Mouse (Mus musculus) erythroblast, embryonic 14.5 days (primary cell): ENCODE measurements around the gene Nelfb. TPM values are rescaled to one million over a fixed set of nuclear protein-coding genes. Genes with fewer than 3 reads are reported as not detected.

Experiments used
- H3K27me3 ChIP-seq: 2 replicates; pipeline ENCODE4 v1.6.1; 2012; ENCODE audit warnings: inconsistent platforms; ENCODE audit not compliant: control insufficient read depth
- H3K36me3 ChIP-seq: 2 replicates; pipeline ENCODE4 v1.6.1; 2012; ENCODE audit warnings: mild to moderate bottlenecking, inconsistent platforms; ENCODE audit not compliant: control insufficient read depth
- H3K4me1 ChIP-seq: 2 replicates; pipeline ENCODE4 v1.6.1; 2012; ENCODE audit warnings: inconsistent platforms; ENCODE audit not compliant: control insufficient read depth
- H3K4me3 ChIP-seq: replicated peaks from 2 replicates; pipeline ENCODE3; 2012; ENCODE audit warnings: moderate library complexity, mild to moderate bottlenecking, inconsistent platforms
- H3K9me3 ChIP-seq: 2 replicates; pipeline ENCODE4 v1.6.1; 2012; ENCODE audit warnings: low read length, inconsistent platforms, mixed read lengths; ENCODE audit not compliant: control insufficient read depth
- GATA1 ChIP-seq: IDR thresholded peaks from 2 replicates; pipeline ENCODE4 v1.6.1; 2012; ENCODE audit warnings: low read length, inconsistent platforms, mixed read lengths
- TAL1 ChIP-seq: IDR thresholded peaks from 3 replicates; pipeline ENCODE4 v1.6.1; 2012; ENCODE audit warnings: low read length, inconsistent platforms, mixed read lengths
- polyA plus RNA-seq: library from polyadenylated mRNA; stranded (reverse); fragments of >175 nt; gene quantifications from 2 replicates; pipeline ENCODE4 v1.2.3, GENCODE M21; 2012

Gene Nelfb
- polyA plus RNA-seq, 1 experiment = 1.8 TPM

- H3K27me3 ChIP-seq = peaks cover 35% of the 10 kb centered on the region
- H3K36me3 ChIP-seq = no peaks in the 10 kb centered on the region
- TF ChIP-seq GATA1 = no peak
- no peak for TF ChIP-seq TAL1
- peaks cover 79% of the 10 kb centered on the region for H3K4me1 ChIP-seq
- H3K9me3 ChIP-seq = no peaks in the 10 kb centered on the region
- H3K4me3 ChIP-seq = no peak overlapping the region
Observed at GRCm38 (mm10) chr2:25174866-25175689, 36.2 kb downstream of the Nelfb start.

GRCm38 (mm10) chr2:25173821-25174220 lies 37.5 kb downstream of the Nelfb start:
- no peaks in the 10 kb centered on the region for H3K9me3 ChIP-seq
- TF ChIP-seq GATA1 (no peak), TAL1 (no peak)
- peaks cover 23% of the 10 kb centered on the region for H3K27me3 ChIP-seq
- H3K4me3 ChIP-seq = no peak overlapping the region
- H3K36me3 ChIP-seq = no peaks in the 10 kb centered on the region
- H3K4me1 ChIP-seq = peaks cover 79% of the 10 kb centered on the region

GRCm38 (mm10) chr2:25172629-25173028 lies 38.7 kb downstream of the Nelfb start:
- no peaks in the 10 kb centered on the region for H3K9me3 ChIP-seq
- H3K4me1 ChIP-seq = peaks cover 79% of the 10 kb centered on the region
- TF ChIP-seq GATA1 (no peak), TAL1 (no peak)
- peaks cover 12% of the 10 kb centered on the region; the same call in 1 of the 2 replicates for H3K27me3 ChIP-seq
- H3K36me3 ChIP-seq = no peaks in the 10 kb centered on the region
- H3K4me3 ChIP-seq = no peak overlapping the region

- H3K27me3 ChIP-seq = peaks cover 4% of the 10 kb centered on the region; the same call in 1 of the 2 replicates
- peaks cover 79% of the 10 kb centered on the region for H3K4me1 ChIP-seq
- no peak overlapping the region for H3K4me3 ChIP-seq
- H3K9me3 ChIP-seq = no peaks in the 10 kb centered on the region
- H3K36me3 ChIP-seq = no peaks in the 10 kb centered on the region
- no peak for TF ChIP-seq TAL1
- no peak for TF ChIP-seq GATA1
Observed at GRCm38 (mm10) chr2:25171769-25172153, 39.5 kb downstream of the Nelfb start.

DNA sequence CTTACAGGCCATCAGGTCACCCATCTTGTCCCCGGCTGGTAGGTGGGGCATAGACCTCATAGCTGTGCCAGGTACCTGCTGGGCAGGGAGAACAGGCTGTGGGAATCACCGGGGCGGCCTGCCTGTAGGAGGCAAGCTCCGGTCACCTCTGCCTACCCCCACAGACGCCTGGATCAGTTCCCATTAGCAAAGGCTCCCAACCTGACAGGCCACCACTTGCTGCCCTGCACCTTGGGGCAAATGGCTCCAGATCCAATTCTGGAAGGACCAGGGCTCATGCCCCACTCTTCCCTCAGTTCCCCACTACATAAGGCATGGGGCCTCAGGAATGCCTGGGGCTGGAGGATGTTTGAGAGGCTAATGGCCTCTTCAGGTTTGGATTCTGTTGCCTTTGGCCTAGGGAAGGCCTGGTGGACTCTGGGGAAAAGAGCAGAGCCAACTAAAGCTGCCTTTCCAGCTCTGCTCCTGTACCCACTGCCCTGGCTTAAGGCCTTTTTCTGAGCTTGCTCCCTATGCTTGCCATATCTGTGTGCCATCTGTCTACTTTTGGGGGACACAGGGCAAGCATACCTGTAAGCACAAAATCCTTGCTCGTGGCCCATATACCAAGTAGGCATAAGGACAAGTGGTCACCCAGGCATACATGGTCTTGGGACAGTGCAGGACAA lies 40.1 kb downstream of the Nelfb start:
- Histone ChIP-seq H3K27me3 (no peaks in the 10 kb centered on the region), H3K4me3 (no peak overlapping the region), H3K9me3 (no peaks in the 10 kb centered on the region), H3K4me1 (peaks cover 74% of the 10 kb centered on the region), H3K36me3 (no peaks in the 10 kb centered on the region)
- TF ChIP-seq GATA1 = no peak
- TF ChIP-seq TAL1 = no peak

DNA sequence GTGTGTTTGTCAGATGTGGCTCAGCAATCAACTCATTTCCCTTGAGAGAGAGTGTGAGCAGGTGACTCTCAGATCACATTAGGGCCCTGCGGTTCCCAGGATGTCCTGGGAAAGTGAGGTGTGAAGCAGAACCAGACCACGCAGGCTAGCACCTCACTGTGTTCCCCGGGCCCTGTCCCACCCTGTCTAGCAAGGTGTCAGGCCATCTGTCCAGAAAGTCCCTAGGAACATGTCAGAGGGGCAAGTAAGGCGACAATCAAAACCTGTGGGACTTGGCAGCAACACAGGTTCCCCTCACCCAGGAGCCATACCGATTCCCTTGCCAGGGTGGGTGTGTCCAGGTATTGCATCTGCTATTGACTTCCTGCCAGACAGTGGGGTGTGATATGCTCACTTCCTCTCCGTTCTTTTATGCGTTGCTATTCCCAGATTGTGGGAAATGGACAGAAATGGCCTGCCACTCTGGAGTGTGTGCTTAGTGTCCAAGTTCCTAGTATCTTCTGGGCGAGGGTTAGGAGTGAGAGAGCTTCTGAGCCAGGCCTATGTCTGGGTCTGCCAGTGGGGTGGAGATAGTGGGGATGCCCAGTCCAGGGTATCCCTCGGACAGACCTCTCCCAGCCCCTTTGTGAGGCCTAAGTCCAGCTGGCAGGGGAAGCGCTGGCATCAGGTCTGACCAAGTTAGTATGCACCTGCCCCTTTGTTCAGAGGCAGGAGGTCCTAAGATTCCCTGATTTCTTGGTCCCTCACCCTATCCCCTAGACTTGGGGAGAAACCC lies 40.8 kb downstream of the Nelfb start:
- TF ChIP-seq TAL1 = no peak
- TF ChIP-seq GATA1 = no peak
- H3K36me3 ChIP-seq = no peaks in the 10 kb centered on the region
- peaks cover 67% of the 10 kb centered on the region for H3K4me1 ChIP-seq
- no peaks in the 10 kb centered on the region for H3K9me3 ChIP-seq
- H3K27me3 ChIP-seq = no peaks in the 10 kb centered on the region
- no peak overlapping the region for H3K4me3 ChIP-seq

DNA sequence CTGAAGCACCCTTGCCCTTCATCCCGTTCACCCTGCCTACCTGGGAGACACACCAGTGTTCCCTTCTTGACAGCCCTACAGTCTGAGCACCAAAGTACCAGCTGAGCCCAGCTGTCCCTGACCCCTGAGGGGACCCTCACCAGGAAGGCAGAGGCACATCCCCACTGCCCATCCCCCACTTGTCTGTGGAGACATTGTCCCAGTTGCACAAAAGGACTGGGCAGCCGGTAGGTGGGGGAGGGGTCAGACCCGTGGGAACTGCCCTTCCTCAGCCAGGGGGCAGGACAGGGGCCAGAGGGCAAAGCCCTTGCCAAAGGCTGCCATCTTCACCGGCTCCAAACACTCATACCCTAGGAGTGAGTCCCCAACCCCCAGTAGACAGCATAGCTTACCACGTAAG lies 41.5 kb downstream of the Nelfb start:
- H3K9me3 ChIP-seq = no peaks in the 10 kb centered on the region
- H3K36me3 ChIP-seq = no peaks in the 10 kb centered on the region
- TF ChIP-seq GATA1 (no peak), TAL1 (no peak)
- H3K27me3 ChIP-seq = no peaks in the 10 kb centered on the region
- H3K4me1 ChIP-seq = peaks cover 60% of the 10 kb centered on the region
- H3K4me3 ChIP-seq = no peak overlapping the region

GRCm38 (mm10) chr2:25168665-25168978 lies 42.7 kb downstream of the Nelfb start:
- H3K9me3 ChIP-seq = no peaks in the 10 kb centered on the region
- H3K4me1 ChIP-seq = peaks cover 48% of the 10 kb centered on the region
- H3K36me3 ChIP-seq = no peaks in the 10 kb centered on the region
- no peak overlapping the region for H3K4me3 ChIP-seq
- peaks cover 6% of the 10 kb centered on the region for H3K27me3 ChIP-seq
- TF ChIP-seq TAL1 (no peak), GATA1 (no peak)
